Mouse (Mus musculus) midbrain, embryonic 16.5 days (tissue): ENCODE measurements around the gene Olfr370. TPM values are rescaled to one million over a fixed set of nuclear protein-coding genes. Genes with fewer than 3 reads are reported as not detected.

ENCODE experiments used
- ATAC-seq: fragments of 200-750 bp; cut with Nextera tagmentation; 2 replicates; pipeline ENCODE4 v1.8.0; 2017; ENCODE audit warnings: moderate TSS enrichment
- H3K27ac ChIP-seq: fragments of 300-500 bp; sonication (generic); 2 replicates; pipeline ENCODE4 v1.5.1; 2014; ENCODE audit warnings: mild to moderate bottlenecking, low read length, mixed read lengths
- H3K27me3 ChIP-seq: fragments of 300-500 bp; sonication (generic); 2 replicates; pipeline ENCODE4 v1.6.1; 2014; ENCODE audit warnings: low read depth, low read length, mixed read lengths; ENCODE audit not compliant: control insufficient read depth, insufficient read depth
- H3K36me3 ChIP-seq: fragments of 300-500 bp; sonication (generic); 2 replicates; pipeline ENCODE4 v1.6.1; 2014; ENCODE audit warnings: mild to moderate bottlenecking, low read length, moderate library complexity, mixed read lengths; ENCODE audit not compliant: control insufficient read depth, insufficient read depth
- H3K4me1 ChIP-seq: fragments of 300-500 bp; sonication (generic); 2 replicates; pipeline ENCODE4 v1.6.1; 2014; ENCODE audit warnings: mild to moderate bottlenecking, low read length, mixed read lengths; ENCODE audit not compliant: control insufficient read depth, insufficient read depth
- H3K4me2 ChIP-seq: fragments of 300-500 bp; sonication (generic); 2 replicates; pipeline ENCODE4 v1.6.1; 2014; ENCODE audit warnings: mild to moderate bottlenecking, low read length, mixed read lengths
- H3K4me3 ChIP-seq: fragments of 300-500 bp; sonication (generic); 2 replicates; pipeline ENCODE4 v1.5.1; 2014; ENCODE audit warnings: low read depth, mild to moderate bottlenecking, low read length, moderate library complexity, mixed read lengths
- H3K9ac ChIP-seq: fragments of 300-500 bp; sonication (generic); 2 replicates; pipeline ENCODE4 v1.6.1; 2014; ENCODE audit warnings: low read depth, low read length, mixed read lengths
- H3K9me3 ChIP-seq: fragments of 300-500 bp; sonication (generic); replicated peaks from 2 replicates; pipeline ENCODE4 v1.6.1; 2014; ENCODE audit warnings: mild to moderate bottlenecking, low read length, mixed read lengths; ENCODE audit not compliant: control insufficient read depth, poor library complexity, severe bottlenecking
- WGBS: fragments of 180-500 bp; shearing (Covaris S2); extraction: QIAGEN DNeasy Blood & Tissue Kit; methylation state at CpG from one replicate; pipeline ENCODE4 v1.1.7; 2014; 5-methylcytosine and 5-hydroxymethylcytosine counted together
- polyA plus RNA-seq: library from polyadenylated mRNA; unstranded; fragments of >200 nt; fragmentation: Nextera tagmentation; extraction: Ambion mirVana; gene quantifications from 2 replicates; pipeline ENCODE4 v1.2.1, GENCODE M21; 2015

The Olfr370 gene
- polyA plus RNA-seq, 1 experiment from 2014 or later: not detected

- WGBS: 86% methylated on average over 18 of the region's 18 CpGs
Observed at GRCm38 (mm10) chr8:83573140-83573875, 37.7 kb downstream of the Olfr370 start.

DNA sequence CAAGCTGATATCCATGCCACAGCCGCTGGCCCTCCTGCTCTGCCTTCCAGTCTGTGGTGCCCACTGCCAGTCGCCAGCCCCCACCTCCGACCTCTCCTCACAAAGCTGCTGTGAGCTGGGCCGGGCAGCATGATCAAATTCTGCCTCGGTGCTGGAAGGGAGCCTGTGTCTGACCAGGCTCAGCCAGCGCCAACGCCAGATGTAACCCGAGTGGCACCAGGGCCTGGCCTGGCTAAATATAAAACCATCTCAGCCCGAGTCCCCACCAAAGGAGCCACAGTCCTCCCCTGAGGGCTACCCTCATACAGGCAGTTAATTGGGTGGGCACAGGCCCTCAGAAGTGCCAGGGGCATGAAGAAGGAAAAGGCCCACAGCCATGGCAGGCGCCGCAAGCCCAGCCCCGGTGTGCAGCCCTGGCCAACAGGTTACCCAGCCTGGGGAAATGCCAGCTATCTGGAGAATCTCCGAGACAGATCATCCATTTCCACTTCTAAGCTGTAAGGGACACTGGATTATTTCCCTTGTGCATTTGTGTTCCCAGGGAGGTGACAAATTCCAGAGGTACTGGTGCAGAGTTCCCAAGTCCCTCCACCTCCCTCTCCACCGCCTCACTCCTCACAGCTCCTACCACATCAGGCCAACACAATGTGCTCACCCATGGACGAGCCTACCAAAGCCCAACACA lies 39.2 kb downstream of the Olfr370 start:
- ATAC-seq: no peak
- peaks cover 11% of the 10 kb centered on the region for H3K36me3 ChIP-seq
- H3K4me1 ChIP-seq: peaks cover 23% of the 10 kb centered on the region
- H3K9me3 ChIP-seq: no peaks in the 10 kb centered on the region
- no peak overlapping the region for H3K9ac ChIP-seq
- H3K27ac ChIP-seq: no peak overlapping the region
- no peak overlapping the region for H3K4me3 ChIP-seq
- 89% methylated on average over 15 of the region's 15 CpGs for WGBS
- H3K4me2 ChIP-seq: no peak overlapping the region
- no peaks in the 10 kb centered on the region for H3K27me3 ChIP-seq

More at GRCm38 (mm10) chr8:83573140-83573875, 37.7 kb downstream of the Olfr370 start:
- H3K4me1 ChIP-seq: peaks cover 19% of the 10 kb centered on the region
- H3K4me3 ChIP-seq: no peak overlapping the region
- ATAC-seq: no peak
- H3K4me2 ChIP-seq: no peak overlapping the region
- peaks cover 11% of the 10 kb centered on the region for H3K36me3 ChIP-seq
- H3K27ac ChIP-seq: no peak overlapping the region
- H3K9ac ChIP-seq: no peak overlapping the region
- no peaks in the 10 kb centered on the region for H3K27me3 ChIP-seq
- no peaks in the 10 kb centered on the region for H3K9me3 ChIP-seq

- Histone ChIP-seq H3K36me3 (peaks cover 9% of the 10 kb centered on the region), H3K4me1 (peaks cover 23% of the 10 kb centered on the region), H3K9ac (no peak overlapping the region), H3K9me3 (no peaks in the 10 kb centered on the region), H3K4me2 (no peak overlapping the region), H3K4me3 (no peak overlapping the region), H3K27ac (no peak overlapping the region), H3K27me3 (no peaks in the 10 kb centered on the region)
- ATAC-seq: no peak
- 81% methylated on average over 17 of the region's 17 CpGs for WGBS
Observed at GRCm38 (mm10) chr8:83575561-83576515, 40.3 kb downstream of the Olfr370 start.

DNA sequence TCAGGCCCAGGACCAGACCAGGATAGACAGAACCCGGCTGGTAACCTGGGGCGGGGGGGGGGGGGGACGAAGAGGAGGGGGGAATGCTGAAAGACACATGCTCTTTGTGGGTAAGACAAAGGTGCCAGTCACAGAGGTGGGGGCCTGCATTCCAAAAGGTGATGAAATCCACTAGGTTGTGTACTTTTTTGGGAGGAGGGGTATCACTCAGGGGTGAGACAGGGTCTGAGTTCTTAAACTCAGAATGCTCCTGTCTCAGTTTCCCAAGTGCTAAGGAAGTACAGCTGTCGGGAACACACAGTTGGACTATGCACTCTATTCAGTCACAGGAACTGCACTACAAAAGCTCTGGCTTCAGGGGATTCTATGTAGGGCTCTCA lies 40.9 kb downstream of the Olfr370 start:
- no peak for ATAC-seq
- H3K9ac ChIP-seq: no peak overlapping the region

DNA sequence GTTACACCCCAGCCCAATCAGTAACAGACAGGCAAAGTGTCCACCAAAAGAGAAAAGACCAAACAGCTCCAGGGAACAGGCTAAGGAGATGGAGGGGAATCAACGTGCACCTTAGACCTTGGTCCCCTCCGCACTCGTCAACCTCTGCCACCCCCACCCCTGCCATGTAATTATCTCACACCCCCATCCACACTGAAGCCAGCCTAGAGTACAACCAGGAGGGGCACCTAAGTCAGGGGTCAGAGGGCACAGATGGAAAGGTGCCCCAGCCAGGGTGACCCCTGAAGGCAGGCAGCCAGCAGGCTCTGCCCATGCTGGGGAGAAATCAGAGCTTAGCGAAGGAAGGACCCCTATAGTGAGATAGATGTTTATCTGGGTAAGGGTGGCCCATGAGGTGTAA lies 41.3 kb downstream of the Olfr370 start:
- Histone ChIP-seq H3K9me3 (no peaks in the 10 kb centered on the region), H3K27ac (no peak overlapping the region), H3K27me3 (no peaks in the 10 kb centered on the region), H3K4me2 (no peak overlapping the region), H3K9ac (no peak overlapping the region), H3K4me3 (no peak overlapping the region), H3K36me3 (peaks cover 4% of the 10 kb centered on the region), H3K4me1 (peaks cover 26% of the 10 kb centered on the region)
- 81% methylated on average over 4 of the region's 4 CpGs for WGBS
- ATAC-seq: no peak

More for the DNA sequence above, 40.9 kb downstream of the Olfr370 start:
- Histone ChIP-seq H3K27ac (no peak overlapping the region), H3K36me3 (peaks cover 8% of the 10 kb centered on the region), H3K4me1 (peaks cover 23% of the 10 kb centered on the region), H3K9me3 (no peaks in the 10 kb centered on the region), H3K4me2 (no peak overlapping the region), H3K27me3 (no peaks in the 10 kb centered on the region), H3K4me3 (no peak overlapping the region)
- 68% methylated on average over 2 of the region's 4 CpGs for WGBS

DNA sequence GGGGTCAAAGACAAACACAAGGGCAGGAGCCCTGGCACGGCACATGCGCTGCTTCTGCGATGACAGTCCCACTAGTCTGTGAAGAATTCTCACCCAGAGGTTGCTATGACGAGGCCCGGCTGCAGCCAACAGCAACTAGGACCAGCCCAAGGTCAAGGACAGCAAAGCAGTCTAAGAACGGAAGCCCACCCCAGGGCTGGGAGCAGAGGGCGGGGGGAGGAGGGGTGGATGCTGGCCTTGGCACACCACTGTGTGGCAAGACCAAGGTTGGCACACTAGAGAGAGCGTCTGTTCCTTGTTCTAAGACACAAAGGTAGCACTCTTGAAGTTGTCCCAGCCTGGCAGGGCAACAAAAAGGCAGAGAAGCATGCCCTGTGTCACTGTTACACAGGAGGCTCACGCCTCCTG lies 41.8 kb downstream of the Olfr370 start:
- H3K27me3 ChIP-seq: no peaks in the 10 kb centered on the region
- H3K27ac ChIP-seq: no peak overlapping the region
- no peak for ATAC-seq
- 49% methylated on average over 9 of the region's 9 CpGs for WGBS
- peaks cover 2% of the 10 kb centered on the region; the same call in 1 of the 2 replicates for H3K36me3 ChIP-seq
- no peak overlapping the region for H3K9ac ChIP-seq
- H3K9me3 ChIP-seq: no peaks in the 10 kb centered on the region
- H3K4me1 ChIP-seq: peaks cover 27% of the 10 kb centered on the region
- no peak overlapping the region for H3K4me3 ChIP-seq
- no peak overlapping the region for H3K4me2 ChIP-seq

- H3K4me1 ChIP-seq: peaks cover 27% of the 10 kb centered on the region
- H3K36me3 ChIP-seq: no peaks in the 10 kb centered on the region
- ATAC-seq: no peak
- H3K9ac ChIP-seq: no peak overlapping the region
- 75% methylated on average over 17 of the region's 17 CpGs for WGBS
- no peak overlapping the region for H3K4me3 ChIP-seq
- no peaks in the 10 kb centered on the region for H3K9me3 ChIP-seq
- no peaks in the 10 kb centered on the region for H3K27me3 ChIP-seq
- no peak overlapping the region for H3K4me2 ChIP-seq
- H3K27ac ChIP-seq: no peak overlapping the region
Observed at GRCm38 (mm10) chr8:83578131-83579055, 42.8 kb downstream of the Olfr370 start.

- 91% methylated on average over 8 of the region's 8 CpGs for WGBS
- no peak overlapping the region for H3K9ac ChIP-seq
Observed at GRCm38 (mm10) chr8:83579676-83580075, 44.1 kb downstream of the Olfr370 start.

More at GRCm38 (mm10) chr8:83579676-83580075, 44.1 kb downstream of the Olfr370 start:
- Histone ChIP-seq H3K4me3 (no peak overlapping the region), H3K36me3 (no peaks in the 10 kb centered on the region), H3K4me2 (no peak overlapping the region), H3K27me3 (no peaks in the 10 kb centered on the region), H3K4me1 (peaks cover 31% of the 10 kb centered on the region), H3K9me3 (no peaks in the 10 kb centered on the region), H3K27ac (no peak overlapping the region)
- ATAC-seq: no peak
